Mouse (Mus musculus) T-helper 1 cell (primary cell): ENCODE results near the gene Fgfr2.

Source experiments
- in situ Hi-C: fragments of 300-600 bp; cut with MboI, MseI; formaldehyde crosslinking; loops from one replicate; pipeline ENCODE4 v1.15.1; 2025; ENCODE audit warnings: high pct_unique_total_duplicates

Gene Fgfr2

DNA sequence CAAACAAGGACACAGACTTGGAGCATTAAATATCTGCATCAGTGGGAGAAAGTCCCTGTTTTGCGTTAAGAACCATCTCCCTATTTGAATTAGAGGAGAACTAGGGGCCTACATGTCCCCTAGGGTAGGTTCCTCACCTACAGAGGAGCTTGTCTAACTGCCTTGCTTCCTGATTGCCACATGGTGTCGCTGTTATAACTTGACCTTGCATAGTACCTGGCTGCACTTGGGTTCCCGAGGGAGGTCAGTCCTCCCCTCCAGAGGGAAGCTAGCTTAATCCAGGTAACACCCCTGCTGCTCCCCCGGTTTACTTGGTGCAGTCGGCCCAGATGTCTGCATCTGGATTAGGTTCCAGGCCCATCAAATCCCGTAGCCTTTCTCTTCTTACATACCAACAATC is 2518.0 kb downstream of the Fgfr2 start:
- in situ Hi-C loops, result no loop called here

DNA sequence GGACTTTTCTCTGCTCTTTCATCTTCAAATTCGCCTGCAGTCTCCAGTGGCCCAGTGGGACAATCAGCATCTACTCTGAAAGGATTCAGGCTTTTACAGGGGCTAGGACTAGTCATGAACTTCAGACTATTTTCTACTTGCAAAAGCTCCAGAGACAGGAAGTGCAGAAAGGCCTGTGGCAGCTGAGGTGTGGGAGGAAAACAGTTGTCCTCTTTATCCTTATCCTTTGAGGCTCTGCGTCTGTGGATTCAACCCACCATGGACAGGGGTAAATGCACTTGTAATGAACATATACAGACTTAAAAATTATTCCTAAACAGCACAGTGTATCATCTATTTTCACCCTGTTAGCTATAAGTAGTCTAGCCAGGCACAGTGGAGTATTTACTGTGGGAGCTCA is 2518.8 kb downstream of the Fgfr2 start:
- in situ Hi-C loops, result no loop called here

DNA sequence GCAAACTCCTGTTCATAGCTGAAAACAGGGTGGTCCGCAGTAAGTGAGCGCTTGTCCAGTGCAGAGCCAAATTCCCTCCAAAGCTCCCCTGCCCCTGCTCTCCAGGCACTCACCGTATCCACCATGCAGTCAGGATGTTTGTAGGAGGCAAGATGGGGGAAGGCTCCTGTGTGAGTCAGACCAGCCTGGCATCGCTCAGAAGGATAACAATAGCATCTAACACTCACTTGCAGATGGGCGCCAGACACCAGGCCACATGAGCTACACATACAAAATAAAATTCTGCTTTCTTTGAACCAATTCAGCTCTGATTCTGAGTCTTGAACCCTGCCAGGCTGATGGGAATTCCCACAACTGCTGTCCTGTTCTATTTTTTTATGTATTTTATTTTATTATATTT is 2519.6 kb downstream of the Fgfr2 start:
- in situ Hi-C loops, result no loop called here

DNA sequence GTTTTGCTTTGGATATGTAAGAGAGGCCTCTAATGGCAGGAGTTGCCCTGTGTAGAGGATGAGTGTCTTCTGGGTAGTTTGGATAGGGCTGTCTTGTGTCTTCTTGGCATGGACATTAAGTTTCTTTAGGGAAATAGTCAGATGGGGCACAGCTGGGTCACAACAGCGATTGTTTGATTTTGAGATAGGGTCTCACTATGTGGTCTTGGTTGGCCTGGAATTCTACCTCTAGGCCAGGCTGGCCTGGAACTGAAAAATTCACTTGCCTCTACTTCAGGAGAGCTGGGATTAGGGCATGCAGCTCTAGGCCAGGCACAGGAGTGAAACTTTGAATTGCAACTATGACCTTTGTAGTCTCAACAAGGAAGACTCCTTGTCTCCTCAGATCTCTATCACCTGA is 2520.3 kb downstream of the Fgfr2 start:
- in situ Hi-C loops, result no loop called here

DNA sequence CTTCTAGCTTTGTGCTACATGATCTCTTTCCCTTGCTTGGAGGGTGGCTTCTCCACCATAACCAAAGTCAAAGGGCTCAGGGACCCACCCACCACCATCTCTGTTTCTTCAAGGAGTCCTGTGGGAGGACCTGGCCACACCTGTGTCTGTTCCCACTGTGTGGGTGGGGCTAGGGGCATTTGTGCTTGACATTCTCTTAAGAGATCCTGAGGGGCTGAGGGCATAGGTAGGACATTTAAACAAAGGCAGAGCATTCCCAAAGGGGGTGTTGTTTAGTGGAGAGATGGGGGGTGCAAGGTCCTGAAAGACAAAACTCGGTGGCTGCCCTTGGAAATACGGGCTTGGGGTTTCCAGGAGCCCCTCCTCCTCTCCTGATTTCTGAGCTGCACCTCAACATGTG is 2522.6 kb downstream of the Fgfr2 start:
- in situ Hi-C loops, result no loop called here

DNA sequence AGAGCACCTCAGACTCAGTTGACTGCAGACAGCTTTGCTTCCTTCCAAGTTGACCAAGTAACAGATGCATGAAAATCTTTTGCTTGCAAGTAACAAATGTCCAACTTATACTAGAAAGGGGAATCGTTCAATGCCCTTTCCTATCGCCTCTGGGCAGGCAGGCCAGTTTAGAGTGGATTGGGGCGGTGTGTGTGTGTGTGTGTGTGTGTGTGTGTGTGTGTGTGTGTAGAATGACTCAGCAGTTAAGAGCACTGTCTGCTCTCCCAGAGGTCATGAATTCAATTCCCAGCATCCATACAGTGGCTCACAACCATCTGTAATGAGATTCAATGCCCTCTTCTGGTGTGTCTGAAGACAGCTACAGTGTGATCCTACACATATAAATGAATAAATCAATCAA is 2523.1 kb downstream of the Fgfr2 start:
- in situ Hi-C loops, result no loop called here

DNA sequence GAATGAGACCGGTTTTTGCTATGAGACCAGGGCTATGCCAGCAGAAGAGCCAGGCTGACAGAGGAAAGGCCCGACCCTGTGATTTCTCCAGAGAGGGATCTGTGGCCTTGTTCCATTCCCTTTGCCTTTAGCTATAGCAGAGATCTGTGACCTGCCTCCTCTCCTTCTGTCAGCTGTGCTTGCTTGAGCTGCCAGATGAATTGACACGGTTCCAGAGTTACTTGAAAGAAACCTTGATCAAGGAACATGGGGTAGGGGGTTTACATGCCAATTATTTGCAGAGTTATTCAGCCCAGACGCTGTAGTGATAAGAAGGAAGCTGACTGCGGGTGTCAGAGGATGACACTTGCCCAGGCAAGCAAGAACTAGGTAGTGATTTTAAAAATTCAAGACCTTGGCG is 2525.6 kb downstream of the Fgfr2 start:
- in situ Hi-C loops, result loop anchor here (10.0 kb wide), 1 partner anchor 157 kb away; no protein-coding TSS in a partner anchor

DNA sequence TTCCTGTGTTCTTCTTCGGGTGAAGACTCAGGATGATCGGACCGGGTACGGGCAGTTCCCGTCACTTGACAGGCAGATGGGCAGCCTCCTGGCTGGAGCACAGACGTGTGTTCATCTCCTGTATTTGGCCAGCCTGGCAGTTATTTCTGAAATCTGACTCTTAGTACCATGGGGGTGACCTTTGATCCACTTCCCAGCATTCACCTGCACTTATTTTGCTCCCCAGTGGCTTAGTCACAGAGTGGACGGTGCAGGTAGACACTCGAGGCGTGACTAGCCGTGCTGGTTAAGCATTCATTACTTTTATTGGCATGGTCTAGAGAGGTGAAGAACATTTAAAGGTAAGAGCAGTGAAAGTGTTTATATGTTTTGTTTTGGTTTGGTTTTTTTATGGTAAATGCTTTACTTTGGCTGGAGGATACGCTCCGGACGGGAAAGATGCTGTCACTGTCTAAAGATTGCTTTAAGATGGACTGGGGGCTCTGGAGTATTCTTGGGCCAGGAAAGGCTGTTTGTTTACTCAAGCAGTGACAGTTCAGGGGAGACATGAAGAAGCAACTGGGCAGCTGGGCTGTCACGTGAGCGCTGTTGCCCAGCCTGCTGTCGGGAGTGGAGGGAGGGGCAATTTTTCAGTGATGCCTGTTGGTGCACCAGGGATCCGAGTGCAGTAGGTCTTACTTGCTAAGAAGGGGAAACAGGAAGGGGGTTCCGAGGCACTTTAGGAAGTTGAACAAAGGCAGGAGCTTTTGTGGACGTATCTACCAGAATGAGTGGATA is 2526.9 kb downstream of the Fgfr2 start:
- in situ Hi-C loops, result loop anchor here (10.0 kb wide), 1 partner anchor 159 kb away; no protein-coding TSS in a partner anchor

DNA sequence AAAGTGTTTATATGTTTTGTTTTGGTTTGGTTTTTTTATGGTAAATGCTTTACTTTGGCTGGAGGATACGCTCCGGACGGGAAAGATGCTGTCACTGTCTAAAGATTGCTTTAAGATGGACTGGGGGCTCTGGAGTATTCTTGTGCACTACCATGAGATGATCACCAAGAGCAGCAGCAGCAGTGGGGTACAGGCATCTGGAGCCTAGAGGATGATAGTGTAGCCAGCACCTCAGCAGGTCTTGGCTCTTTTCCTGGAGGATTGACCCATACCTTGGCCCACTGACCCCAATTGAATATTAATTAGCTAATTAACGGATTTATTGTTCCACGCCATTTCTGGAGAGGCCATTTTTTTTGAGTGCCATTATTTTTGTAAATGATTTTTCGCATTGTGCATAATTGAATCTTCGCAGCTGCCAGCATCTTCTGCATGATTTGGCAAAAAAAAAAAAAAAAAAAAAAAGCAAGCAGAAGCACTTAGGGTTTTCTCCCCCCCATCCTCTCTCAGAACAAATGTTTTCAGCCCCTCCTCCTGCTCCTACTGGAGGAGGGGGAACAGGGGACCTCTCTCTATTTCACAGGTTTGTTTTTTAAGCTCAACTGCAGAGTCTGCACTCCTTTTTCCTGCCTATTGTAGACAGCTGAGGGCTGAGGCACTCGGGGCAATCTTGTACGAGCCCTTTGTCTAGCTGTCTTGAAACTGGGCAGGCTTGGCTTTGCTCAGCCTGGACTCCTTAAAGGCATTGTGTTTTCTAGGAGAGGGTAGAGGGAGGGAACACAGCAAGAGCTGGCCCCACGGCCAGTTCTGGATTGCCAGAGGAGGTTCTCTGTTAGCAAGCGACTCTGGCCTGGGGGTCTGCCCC is 2529.5 kb downstream of the Fgfr2 start:
- in situ Hi-C loops, result loop anchor here (10.0 kb wide), 1 partner anchor 161 kb away; no protein-coding TSS in a partner anchor

DNA sequence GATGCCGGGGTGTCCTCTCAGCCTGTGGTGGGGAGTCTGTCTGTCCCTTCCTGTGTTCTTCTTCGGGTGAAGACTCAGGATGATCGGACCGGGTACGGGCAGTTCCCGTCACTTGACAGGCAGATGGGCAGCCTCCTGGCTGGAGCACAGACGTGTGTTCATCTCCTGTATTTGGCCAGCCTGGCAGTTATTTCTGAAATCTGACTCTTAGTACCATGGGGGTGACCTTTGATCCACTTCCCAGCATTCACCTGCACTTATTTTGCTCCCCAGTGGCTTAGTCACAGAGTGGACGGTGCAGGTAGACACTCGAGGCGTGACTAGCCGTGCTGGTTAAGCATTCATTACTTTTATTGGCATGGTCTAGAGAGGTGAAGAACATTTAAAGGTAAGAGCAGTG is 2530.2 kb downstream of the Fgfr2 start:
- in situ Hi-C loops, result loop anchor here (10.0 kb wide), 1 partner anchor 162 kb away; no protein-coding TSS in a partner anchor

DNA sequence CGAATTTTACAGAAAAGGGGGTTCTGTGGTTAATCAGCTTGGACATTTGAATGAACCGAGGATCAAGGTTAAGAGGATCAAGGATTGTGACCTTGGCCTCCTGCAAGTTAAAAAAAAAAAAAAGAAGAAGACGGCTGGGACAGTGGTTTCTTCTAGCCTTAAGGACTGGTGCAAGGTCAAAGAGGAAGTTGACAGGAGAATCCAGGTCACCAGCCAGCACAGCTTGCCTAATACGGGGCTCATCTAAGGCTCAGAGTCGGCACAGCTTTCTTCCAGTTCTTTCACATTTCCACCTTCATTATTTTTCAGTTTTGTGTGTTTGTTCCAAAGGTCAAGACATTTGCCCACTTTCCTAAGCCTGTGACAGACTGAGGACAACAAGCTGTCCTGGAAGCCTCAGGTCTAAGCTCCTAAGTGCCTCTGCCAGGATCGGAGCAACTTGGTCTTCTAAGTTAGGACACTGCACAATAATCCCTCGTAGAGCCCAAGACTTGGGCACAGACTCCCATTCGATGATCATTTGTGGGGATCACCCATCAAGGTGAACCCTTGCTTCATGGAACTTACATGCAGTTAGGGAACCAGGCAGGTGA is 2532.2 kb downstream of the Fgfr2 start:
- in situ Hi-C loops, result loop anchor here (10.0 kb wide), 1 partner anchor 164 kb away; no protein-coding TSS in a partner anchor

DNA sequence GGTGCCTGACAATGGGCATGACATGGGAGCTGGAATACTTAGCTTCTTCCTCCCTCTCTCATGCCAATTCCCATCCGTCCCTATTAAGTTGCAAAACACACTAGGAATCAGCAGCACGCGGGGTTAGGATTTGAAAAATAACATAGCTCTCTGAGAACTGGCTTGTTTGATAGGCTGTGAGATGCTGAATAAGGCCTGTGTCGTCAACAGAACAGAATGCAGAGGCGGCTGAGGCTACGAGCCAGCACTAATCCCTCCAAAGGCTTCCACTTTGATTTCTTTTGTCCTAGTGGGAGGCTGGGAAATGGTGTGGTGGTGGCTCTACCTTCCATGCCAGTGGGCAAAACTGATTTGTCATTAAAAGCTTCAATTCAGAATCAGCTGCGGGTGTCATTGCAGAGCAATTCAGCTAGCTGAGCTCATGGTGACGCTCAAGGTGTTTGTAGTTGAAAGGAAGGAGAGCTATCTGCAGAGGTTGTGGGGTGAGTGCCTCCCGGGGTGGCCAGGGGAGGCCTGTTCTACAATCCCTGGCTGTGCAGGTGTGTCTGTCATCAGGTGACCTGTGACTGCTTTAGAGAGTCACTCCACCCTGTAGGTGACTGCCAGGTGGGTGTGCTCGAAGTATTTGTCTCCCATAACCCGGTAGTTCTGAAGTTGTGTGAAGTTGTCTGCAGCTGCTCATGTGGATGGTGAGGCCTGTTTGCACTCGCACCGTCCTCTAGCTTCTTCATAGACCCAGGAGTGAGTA is 2532.9 kb downstream of the Fgfr2 start:
- in situ Hi-C loops, result loop anchor here (10.0 kb wide), 1 partner anchor 165 kb away; no protein-coding TSS in a partner anchor

DNA sequence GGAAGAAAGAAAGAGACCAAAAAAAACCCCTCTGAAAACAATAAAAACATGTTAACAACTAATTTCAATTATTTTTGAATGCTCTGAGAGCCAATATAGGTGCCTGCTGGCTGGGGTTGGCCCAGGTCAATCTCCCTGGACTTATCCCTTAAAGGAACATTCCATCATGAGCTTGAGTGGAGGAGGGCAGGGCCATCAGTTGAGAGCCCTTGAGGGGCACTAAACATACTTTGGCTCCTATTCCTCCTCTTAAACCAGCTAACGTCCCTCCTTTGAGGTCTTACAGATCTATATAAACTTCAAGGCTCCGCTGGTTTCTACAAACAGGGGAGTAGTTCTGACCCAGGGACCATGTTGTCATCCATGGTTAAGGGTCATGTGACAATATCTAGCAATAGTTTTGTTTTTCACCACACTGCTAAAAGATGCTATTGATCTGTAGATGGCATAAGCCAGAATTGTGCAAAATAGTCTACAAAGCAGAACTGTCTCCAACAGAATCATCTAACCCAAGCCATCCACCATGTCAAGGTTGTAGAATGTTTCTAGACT is 2536.6 kb downstream of the Fgfr2 start:
- in situ Hi-C loops, result no loop called here

DNA sequence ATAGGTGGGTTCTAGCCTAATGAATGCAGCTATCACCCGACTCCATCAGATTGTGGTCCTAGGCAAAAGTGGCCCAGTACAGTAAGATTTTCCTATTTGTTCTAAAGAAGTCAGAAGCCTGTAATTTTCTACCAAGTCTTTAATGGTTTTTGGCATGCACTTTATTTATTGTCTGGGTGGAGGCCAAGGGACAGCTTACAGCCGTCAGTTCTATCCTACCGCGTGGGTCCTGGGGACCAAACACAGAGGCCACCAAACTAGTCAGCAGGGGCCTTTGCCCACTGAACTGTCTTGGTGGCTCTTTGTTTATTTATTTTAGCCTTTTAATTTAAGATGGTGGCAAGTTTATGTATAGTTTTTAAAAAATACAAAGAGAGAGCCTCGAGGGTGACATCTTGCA is 2544.5 kb downstream of the Fgfr2 start:
- in situ Hi-C loops, result no loop called here

DNA sequence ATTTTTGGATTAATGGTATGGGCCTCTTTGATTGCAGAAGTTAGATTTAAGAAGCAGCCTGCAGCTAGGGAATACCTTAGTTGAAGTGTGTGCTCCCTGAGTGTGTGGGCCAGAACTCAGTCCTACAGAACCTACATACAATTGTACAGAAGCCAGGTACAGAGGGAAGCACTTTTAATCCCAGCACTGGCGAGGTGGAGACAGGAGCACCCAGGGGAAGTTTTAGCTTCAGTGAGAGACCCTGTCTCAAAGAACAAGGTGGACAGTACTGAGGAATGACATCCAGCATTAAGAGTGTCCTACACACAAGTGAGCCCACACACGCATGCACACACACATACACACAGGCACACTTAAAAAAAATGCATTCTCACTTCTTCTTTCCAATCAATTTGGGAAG is 2545.1 kb downstream of the Fgfr2 start:
- in situ Hi-C loops, result no loop called here

DNA sequence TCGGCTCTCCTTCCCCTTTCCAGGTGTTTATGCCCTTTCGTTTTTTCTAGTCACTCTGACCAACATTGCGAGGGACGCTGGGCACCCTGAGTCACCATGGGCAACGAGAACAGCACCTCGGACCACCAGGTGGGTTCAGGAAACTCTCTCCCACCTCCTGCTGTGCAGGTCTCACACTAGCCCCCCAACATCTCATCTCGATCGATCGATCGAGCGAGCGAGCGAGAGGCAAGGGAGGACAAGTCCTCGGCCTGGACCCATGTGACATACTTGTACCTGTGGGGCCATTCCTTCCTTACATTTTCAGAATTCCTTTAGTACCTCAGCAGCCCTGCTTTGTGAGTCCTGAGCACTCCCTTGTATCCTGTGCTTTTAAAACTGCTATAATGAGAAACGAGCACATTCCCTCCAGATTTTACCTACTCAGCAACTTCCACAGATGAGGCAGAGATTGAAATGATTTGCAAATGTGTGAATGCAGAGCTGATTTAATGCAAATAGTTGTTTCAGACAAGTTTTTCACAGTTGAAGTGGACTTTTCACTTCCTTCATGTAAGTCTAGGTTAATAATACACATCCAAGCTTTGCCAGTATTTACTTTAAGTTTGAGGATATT is 2545.7 kb downstream of the Fgfr2 start, which contains the start of gene Tacc2:
Gene Tacc2 (plus strand): TSS at position 51 of the 616 bp plus-strand sequence.
- in situ Hi-C loops, result no loop called here

DNA sequence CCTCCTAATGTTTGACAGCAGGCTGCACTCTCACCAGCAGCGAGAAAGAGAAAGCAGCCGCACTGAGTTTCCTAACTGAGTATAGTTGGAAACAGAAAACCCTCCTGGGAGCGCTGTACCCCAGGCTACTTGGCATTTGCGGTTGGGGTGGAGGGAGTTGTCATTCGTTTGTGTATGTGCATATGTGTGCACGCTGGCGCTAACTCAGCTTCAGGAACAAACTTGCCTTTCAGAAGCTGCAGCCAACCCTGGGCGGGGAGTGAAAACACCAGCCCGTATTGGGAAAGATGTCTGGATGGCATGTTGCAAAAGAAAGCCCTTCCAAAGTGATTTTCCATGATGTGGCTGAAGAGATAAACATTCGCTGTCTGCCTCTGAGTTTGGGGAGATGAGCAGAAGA is 2546.2 kb downstream of the Fgfr2 start:
- in situ Hi-C loops, result no loop called here

DNA sequence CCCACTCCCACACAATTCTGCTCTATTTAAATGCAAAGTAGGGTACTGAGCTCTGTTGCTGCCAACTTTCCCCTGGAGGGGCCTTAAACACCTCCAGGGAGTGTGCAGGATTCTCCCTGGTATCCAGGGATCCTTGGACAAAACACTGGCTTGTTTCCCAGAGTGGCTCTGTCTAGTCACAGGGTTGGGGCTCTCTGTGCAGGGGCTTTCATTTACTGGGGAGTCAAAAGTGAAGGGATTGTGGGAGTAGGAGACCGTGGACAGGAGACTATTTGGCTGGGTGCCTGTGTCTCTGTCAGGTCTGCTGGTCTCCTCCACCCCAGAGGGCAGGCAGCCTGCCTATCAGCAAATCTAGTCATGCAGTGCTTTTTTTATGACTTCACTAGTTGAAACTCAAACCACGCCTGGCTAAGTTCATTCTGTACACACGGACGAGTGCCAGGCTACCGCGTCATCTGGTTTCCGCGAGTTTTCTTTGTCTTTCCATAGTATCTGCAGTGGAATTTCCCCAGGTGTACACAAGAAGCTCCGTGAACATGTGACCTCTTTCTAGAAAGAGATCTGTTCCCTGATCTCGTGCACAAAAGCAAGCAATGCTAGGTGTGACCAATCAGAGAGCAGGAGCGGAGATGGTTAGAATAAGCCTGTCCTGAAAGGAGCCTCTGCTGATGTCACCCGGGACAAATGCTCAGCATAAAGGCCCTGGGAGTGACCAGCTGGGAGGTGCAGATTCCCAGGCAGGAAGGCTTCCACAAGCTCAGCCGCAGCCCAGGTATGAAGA is 2548.7 kb downstream of the Fgfr2 start:
- in situ Hi-C loops, result no loop called here

DNA sequence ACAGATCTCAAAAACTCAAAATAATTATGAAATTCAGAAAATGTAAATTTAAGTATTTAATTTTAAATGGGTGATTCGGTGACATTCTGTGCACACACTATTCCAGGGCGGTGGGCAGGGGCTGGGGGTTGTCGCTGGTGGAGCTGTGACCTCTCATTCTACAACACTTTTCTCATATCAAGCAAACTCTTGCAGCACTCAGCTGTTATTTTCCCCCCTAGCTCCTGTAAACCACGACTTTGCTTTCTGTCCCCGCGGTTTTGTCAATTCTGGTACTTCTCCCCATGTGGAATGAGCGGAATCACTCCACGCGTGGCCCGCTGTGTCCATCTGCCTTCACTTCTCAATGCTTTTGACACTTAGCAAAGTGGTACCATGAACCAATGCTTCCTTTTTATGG is 2549.4 kb downstream of the Fgfr2 start:
- in situ Hi-C loops, result no loop called here

DNA sequence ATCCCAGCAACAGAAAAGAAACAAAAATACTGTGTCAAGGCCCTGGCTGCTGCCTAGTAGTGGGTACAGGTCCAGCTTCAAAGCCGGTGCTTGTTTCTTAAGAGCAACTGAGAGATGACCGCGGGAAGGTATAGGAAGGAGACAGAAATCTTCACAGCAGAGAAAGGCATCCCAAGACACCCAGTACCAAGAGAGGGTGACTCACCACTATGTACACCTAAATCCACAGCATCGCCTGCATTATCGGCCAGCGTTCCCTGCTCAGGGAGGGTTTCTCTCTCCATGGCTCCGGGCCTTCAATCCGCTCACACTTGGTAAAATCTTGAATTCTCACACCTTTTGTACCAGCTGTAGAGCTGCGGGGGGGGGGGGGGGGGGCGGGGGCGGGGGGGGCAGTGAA is 2550.3 kb downstream of the Fgfr2 start, which contains the start of gene Nsmce4a:
Gene Nsmce4a (minus strand): TSS at position 298 of the 400 bp plus-strand sequence.
- in situ Hi-C loops, result no loop called here
